Mouse (Mus musculus) granulocyte monocyte progenitor cell, adult 5-6 weeks (primary cell): ENCODE data around the gene Gm29289. TPM values are rescaled to one million over a fixed set of nuclear protein-coding genes. Genes with fewer than 3 reads are reported as not detected.
"Not testable (repeated sequence)": the region's sequence is repeated elsewhere in the genome, so short reads cannot be mapped to it uniquely, and the experiment has no call there.

Source experiments
- ATAC-seq: replicated peaks from 2 replicates; pipeline ENCODE4 v1.8.0; 2016; ENCODE audit warnings: mild to moderate bottlenecking, moderate TSS enrichment, inconsistent platforms; ENCODE audit not compliant: poor library complexity, severe bottlenecking
- total RNA-seq, 2 experiments: library from RNA; stranded (forward) in 1 of 2; stranded (reverse) in 1 of 2; fragments of 200-712, 200-1000 nt in 1 of 2; fragments of >200 nt in 1 of 2; fragmentation: Nextera tagmentation in 1 of 2; gene quantifications; 2 replicates each; pipeline ENCODE4 v1.2.3; 2014 to 2017

The Gm29289 gene
- total RNA-seq (2014; fragmentation: Nextera tagmentation) (not detected in 2 replicates), total RNA-seq (2017) (not detected in 2 replicates)

GRCm38 (mm10) chrY:2932282-2932681, at the start of gene Gm29289:
TSS of gene Gm29289 (plus strand) at chrY:2932582.
- ATAC-seq = not testable (repeated sequence)

GRCm38 (mm10) chrY:2900689-2901088, 31.7 kb upstream of the Gm29289 start, which contains the start of gene Gm10352:
TSS of gene Gm10352 (plus strand) at chrY:2900989.
- not testable (repeated sequence) for ATAC-seq

Other genes with a start within 250 kb of the Gm29289 start
- gene H2al2b, start 211.9 kb upstream of the Gm29289 start, total RNA-seq (2014; fragmentation: Nextera tagmentation) = not detected in 2 replicates
- not detected in 2 replicates for gene H2al2b, start 211.9 kb upstream of the Gm29289 start, total RNA-seq (2017)
- not detected in 2 replicates for gene Gm4064, start 136.4 kb upstream of the Gm29289 start, total RNA-seq (2014; fragmentation: Nextera tagmentation)
- gene Gm4064, start 136.4 kb upstream of the Gm29289 start, total RNA-seq (2017) = not detected in 2 replicates
- gene Rbmy, start 101.9 kb upstream of the Gm29289 start, total RNA-seq (2014; fragmentation: Nextera tagmentation) = not detected in 2 replicates
- gene Rbmy, start 101.9 kb upstream of the Gm29289 start, total RNA-seq (2017) = not detected in 2 replicates
- gene Gm10256, start 101.9 kb upstream of the Gm29289 start, total RNA-seq (2014; fragmentation: Nextera tagmentation) = not detected in 2 replicates
- not detected in 2 replicates for gene Gm10256, start 101.9 kb upstream of the Gm29289 start, total RNA-seq (2017)
- gene Gm10352, start 31.6 kb upstream of the Gm29289 start, total RNA-seq (2014; fragmentation: Nextera tagmentation) = not detected in 2 replicates
- gene Gm10352, start 31.6 kb upstream of the Gm29289 start, total RNA-seq (2017) = not detected in 2 replicates